Mouse (Mus musculus) kidney, adult 2 months (tissue): Measurements from ENCODE around the gene Slc5a8.

Source experiments
- CTCF ChIP-seq: fragments of 200-500 bp; conservative IDR thresholded peaks from 2 replicates; pipeline ENCODE4 v1.5.1; 2011; ENCODE audit warnings: low read depth, mild to moderate bottlenecking, control low read depth, low read length, moderate library complexity, mixed read lengths; ENCODE audit not compliant: insufficient read depth, insufficient read length
- POLR2A ChIP-seq: fragments of 200-500 bp; IDR thresholded peaks from one replicate; pipeline ENCODE4 v1.6.1; 2011; ENCODE audit warnings: low read depth, low read length, control low read depth

GRCm38 (mm10) chr10:88883721-88884120, 2.1 kb upstream of the Slc5a8 start:
- no peak for TF ChIP-seq POLR2A
- TF ChIP-seq CTCF: no peak
